Mouse (Mus musculus) C2C12 (cell line): Measurements from ENCODE around the gene Micu2. TPM values are rescaled to one million over a fixed set of nuclear protein-coding genes. Genes with fewer than 3 reads are reported as not detected.
"Not testable (repeated sequence)": the region's sequence is repeated elsewhere in the genome, so short reads cannot be mapped to it uniquely, and the experiment has no call there.

ENCODE experiments used
- H3K27me3 ChIP-seq: one replicate; pipeline ENCODE4 v1.6.1; 2011; ENCODE audit not compliant: control insufficient read depth, insufficient read depth, insufficient read length
- H3K36me3 ChIP-seq: one replicate; pipeline ENCODE4 v1.6.1; 2011; ENCODE audit not compliant: control insufficient read depth, insufficient read depth
- H3K4me3 ChIP-seq: one replicate; pipeline ENCODE4 v1.5.1; 2011; ENCODE audit warnings: mild to moderate bottlenecking, control low read depth; ENCODE audit not compliant: poor library complexity, insufficient read depth, severe bottlenecking
- H3K79me2 ChIP-seq: one replicate; pipeline ENCODE4 v1.6.1; 2011; ENCODE audit not compliant: control insufficient read depth, insufficient read depth
- H3K79me3 ChIP-seq: one replicate; pipeline ENCODE4 v1.6.1; 2011; ENCODE audit warnings: low read depth, control low read depth
- H3ac ChIP-seq: one replicate; pipeline ENCODE3; 2011; ENCODE audit warnings: low read depth; ENCODE audit not compliant: control insufficient read depth, insufficient read length
- CEBPB ChIP-seq: IDR thresholded peaks from one replicate; pipeline ENCODE4 v1.6.1; 2011; ENCODE audit warnings: low read depth, mild to moderate bottlenecking, control low read depth, moderate library complexity
- CTCF ChIP-seq: IDR thresholded peaks from one replicate; pipeline ENCODE4 v1.5.1; 2011; ENCODE audit not compliant: control insufficient read depth, insufficient read depth, insufficient read length
- FOSL1 ChIP-seq: IDR thresholded peaks from one replicate; pipeline ENCODE4 v1.8.0; 2011; ENCODE audit warnings: mild to moderate bottlenecking, low read length; ENCODE audit not compliant: poor library complexity, insufficient read depth, severe bottlenecking
- MAX ChIP-seq: IDR thresholded peaks from one replicate; pipeline ENCODE4 v1.6.1; 2011; ENCODE audit warnings: mild to moderate bottlenecking, control low read depth
- MYOD1 ChIP-seq: IDR thresholded peaks from one replicate; pipeline ENCODE4 v1.6.1; 2011; ENCODE audit warnings: low read depth; ENCODE audit not compliant: control insufficient read depth, insufficient read length
- MYOG ChIP-seq: IDR thresholded peaks from one replicate; pipeline ENCODE4 v1.6.1; 2011; ENCODE audit not compliant: control insufficient read depth, insufficient read length; ENCODE audit errors: extremely low read depth
- USF1 ChIP-seq: IDR thresholded peaks from one replicate; pipeline ENCODE4 v1.6.1; 2011; ENCODE audit warnings: low read depth, mild to moderate bottlenecking, control low read depth, moderate library complexity
- polyA plus RNA-seq: library from polyadenylated mRNA; unstranded; fragments of >200 nt; fragmentation: generic; extraction: Trizol; gene quantifications from one replicate; pipeline ENCODE4 v1.2.1, GENCODE M21; 2012; ENCODE audit warnings: missing spikeins

Gene Micu2
- polyA plus RNA-seq, 1 experiment, result 33.2 TPM

- no peaks in the 10 kb centered on the region for H3K79me2 ChIP-seq
- TF ChIP-seq MYOD1, result no peak
- TF ChIP-seq CTCF, result no peak
- TF ChIP-seq MAX, result no peak
- no peak for TF ChIP-seq MYOG
- no peaks in the 10 kb centered on the region for H3K27me3 ChIP-seq
- no peak overlapping the region for H3ac ChIP-seq
- no peaks in the 10 kb centered on the region for H3K36me3 ChIP-seq
- no peaks in the 10 kb centered on the region for H3K79me3 ChIP-seq
- no peak overlapping the region for H3K4me3 ChIP-seq
Observed at GRCm38 (mm10) chr14:57911316-57911715, 87.7 kb downstream of the Micu2 start.

- no peaks in the 10 kb centered on the region for H3K27me3 ChIP-seq
- no peaks in the 10 kb centered on the region for H3K79me2 ChIP-seq
- H3K36me3 ChIP-seq, result no peaks in the 10 kb centered on the region
- TF ChIP-seq CTCF, result peak; percentile 49
- no peak for TF ChIP-seq USF1
- no peak overlapping the region for H3K4me3 ChIP-seq
- H3ac ChIP-seq, result peak overlapping the region; percentile 43
- H3K79me3 ChIP-seq, result no peaks in the 10 kb centered on the region
Observed at GRCm38 (mm10) chr14:57910501-57911068, 88.5 kb downstream of the Micu2 start.

GRCm38 (mm10) chr14:57909297-57909696, 89.8 kb downstream of the Micu2 start:
- Histone ChIP-seq H3K36me3 (no peaks in the 10 kb centered on the region), H3K79me2 (no peaks in the 10 kb centered on the region), H3K79me3 (no peaks in the 10 kb centered on the region), H3K4me3 (no peak overlapping the region), H3K27me3 (no peaks in the 10 kb centered on the region), H3ac (no peak overlapping the region)
- TF ChIP-seq CEBPB, result no peak
- no peak for TF ChIP-seq MYOD1
- TF ChIP-seq CTCF, result no peak
- no peak for TF ChIP-seq MAX
- TF ChIP-seq FOSL1, result no peak
- TF ChIP-seq MYOG, result no peak
- TF ChIP-seq USF1, result no peak

- TF ChIP-seq MYOD1 (no peak), CEBPB (no peak), FOSL1 (no peak), MAX (no peak), USF1 (no peak), MYOG (no peak), CTCF (no peak)
- H3K36me3 ChIP-seq, result no peaks in the 10 kb centered on the region
- H3K4me3 ChIP-seq, result no peak overlapping the region
- no peak overlapping the region for H3ac ChIP-seq
- no peaks in the 10 kb centered on the region for H3K79me2 ChIP-seq
- H3K27me3 ChIP-seq, result no peaks in the 10 kb centered on the region
- no peaks in the 10 kb centered on the region for H3K79me3 ChIP-seq
Observed at GRCm38 (mm10) chr14:57908431-57908830, 90.6 kb downstream of the Micu2 start.

GRCm38 (mm10) chr14:57901998-57902397, 97.1 kb downstream of the Micu2 start:
- no peak overlapping the region for H3K4me3 ChIP-seq
- no peaks in the 10 kb centered on the region for H3K79me3 ChIP-seq
- H3K36me3 ChIP-seq, result no peaks in the 10 kb centered on the region
- H3K27me3 ChIP-seq, result no peaks in the 10 kb centered on the region
- TF ChIP-seq CTCF (no peak), FOSL1 (no peak), CEBPB (no peak), MYOG (no peak), USF1 (no peak), MYOD1 (no peak), MAX (no peak)
- H3K79me2 ChIP-seq, result no peaks in the 10 kb centered on the region
- H3ac ChIP-seq, result no peak overlapping the region

GRCm38 (mm10) chr14:57896882-57897281, 102.2 kb downstream of the Micu2 start:
- Histone ChIP-seq H3ac (no peak overlapping the region), H3K27me3 (no peaks in the 10 kb centered on the region), H3K79me3 (no peaks in the 10 kb centered on the region), H3K4me3 (no peak overlapping the region), H3K79me2 (no peaks in the 10 kb centered on the region), H3K36me3 (no peaks in the 10 kb centered on the region)
- TF ChIP-seq MAX (no peak), USF1 (no peak), CTCF (no peak), MYOD1 (no peak), MYOG (no peak), CEBPB (no peak), FOSL1 (no peak)

GRCm38 (mm10) chr14:57896088-57896871, 102.8 kb downstream of the Micu2 start:
- H3K27me3 ChIP-seq, H3K36me3 ChIP-seq, H3K4me3 ChIP-seq, H3K79me2 ChIP-seq, H3ac ChIP-seq, H3K79me3 ChIP-seq: not testable (repeated sequence)
